Mouse (Mus musculus): ENCODE results near the gene Drc3.

DNA sequence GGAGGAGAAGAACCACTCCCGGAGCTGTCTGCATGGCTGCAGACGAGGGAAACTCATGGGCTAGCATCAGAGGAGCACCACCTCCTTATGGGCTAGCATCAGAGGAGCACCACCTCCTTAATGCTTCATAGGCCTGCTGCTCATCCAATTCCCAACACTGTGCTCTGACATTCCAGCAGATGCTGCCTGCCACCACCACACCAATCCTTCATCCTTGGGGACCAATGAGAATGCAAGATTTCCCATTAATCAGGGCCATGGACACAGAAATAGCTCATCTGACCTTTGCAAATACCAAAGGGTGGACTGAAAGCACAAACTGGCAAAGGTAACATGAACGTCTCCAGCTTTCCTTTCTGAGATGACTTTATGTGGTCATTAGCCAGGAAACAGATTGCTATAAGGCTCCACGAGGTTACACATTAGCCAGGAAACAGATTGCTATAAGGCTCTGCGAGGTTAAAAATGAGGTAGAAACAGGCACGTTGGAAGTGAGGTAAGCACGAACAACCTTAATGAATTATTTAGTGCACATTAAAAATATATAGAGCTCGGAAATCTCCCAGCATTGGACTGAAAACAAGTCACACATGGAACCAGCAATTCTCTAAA lies 32.6 kb upstream of the Drc3 start:
- TF ChIP-seq CTCF (IDR thresholded peaks at IDR 0.05; ENCODE audit: low read depth) (no peak), EP300 (IDR thresholded peaks at IDR 0.05; ENCODE audit: low read depth) (no peak)

All from liver, embryonic 14.5 days (tissue).